Mouse (Mus musculus): ENCODE measurements around the gene Gpr183.

Gpr183 gene

GRCm38 (mm10) chr14:121955176-121955795 lies 9.7 kb downstream of the Gpr183 start:
- DNase-seq = no peak

- DNase-seq = no peak
These were observed 10.4 kb downstream of the Gpr183 start for GRCm38 (mm10) chr14:121954608-121955007.

GRCm38 (mm10) chr14:121954129-121954528 lies 10.9 kb downstream of the Gpr183 start:
- no peak for DNase-seq

- no peak for DNase-seq
These were observed 13.0 kb downstream of the Gpr183 start for GRCm38 (mm10) chr14:121952046-121952400.

- no peak for DNase-seq
These were observed 13.5 kb downstream of the Gpr183 start for GRCm38 (mm10) chr14:121951399-121952045.

- no peak for DNase-seq
These were observed 15.1 kb downstream of the Gpr183 start for GRCm38 (mm10) chr14:121949897-121950296.

- no peak for DNase-seq
These were observed 15.6 kb downstream of the Gpr183 start for GRCm38 (mm10) chr14:121949436-121949835.

- DNase-seq = no peak
These were observed 17.0 kb downstream of the Gpr183 start for GRCm38 (mm10) chr14:121947966-121948365.

- DNase-seq = no peak
These were observed 17.7 kb downstream of the Gpr183 start for GRCm38 (mm10) chr14:121947201-121947760.

- no peak for DNase-seq
These were observed 18.3 kb downstream of the Gpr183 start for GRCm38 (mm10) chr14:121946728-121947127.

GRCm38 (mm10) chr14:121946131-121946530 lies 18.9 kb downstream of the Gpr183 start:
- no peak for DNase-seq

- no peak for DNase-seq
These were observed 25.4 kb downstream of the Gpr183 start for GRCm38 (mm10) chr14:121939582-121939981.

- peak; percentile 56 to 59 for DNase-seq
These were observed 26.5 kb downstream of the Gpr183 start for GRCm38 (mm10) chr14:121938256-121939191.

GRCm38 (mm10) chr14:121937601-121938255 lies 27.3 kb downstream of the Gpr183 start:
- DNase-seq = peak; percentile 49 to 58

GRCm38 (mm10) chr14:121936856-121937255 lies 28.1 kb downstream of the Gpr183 start:
- DNase-seq = no peak

GRCm38 (mm10) chr14:121936356-121936755 lies 28.6 kb downstream of the Gpr183 start:
- DNase-seq = no peak

- DNase-seq = no peak
These were observed 30.4 kb downstream of the Gpr183 start for GRCm38 (mm10) chr14:121934597-121934946.

GRCm38 (mm10) chr14:121933906-121934596 lies 30.9 kb downstream of the Gpr183 start:
- DNase-seq = no peak

- DNase-seq = no peak
These were observed 32.8 kb downstream of the Gpr183 start for GRCm38 (mm10) chr14:121932180-121932579.

GRCm38 (mm10) chr14:121931594-121931993 lies 33.4 kb downstream of the Gpr183 start:
- DNase-seq = peak; percentile 58

GRCm38 (mm10) chr14:121930731-121931383 lies 34.1 kb downstream of the Gpr183 start:
- no peak for DNase-seq

Data from spleen, adult 18-20 months (tissue).